ENCODE assay signal across 8 mouse cellular contexts in genomic region chr9:96719408-96720158, GRCm38 (mm10). TPM values are rescaled to one million over a fixed set of nuclear protein-coding genes. Genes with fewer than 3 reads are reported as not detected.
DNase-seq lines count a peak whose midpoint lies in the region; ATAC-seq and TF ChIP-seq lines count a peak whose summit lies in the region.

No protein-coding gene starts in this region.

- H3K4me1 ChIP-seq in embryonic facial prominence, embryonic 10.5 days: peaks cover 26% of the 10 kb centered on the region
- peaks cover 23% of the 10 kb centered on the region; the same call in 1 of the 2 replicates for H3K4me1 ChIP-seq in lung, embryonic 16.5 days (replicated peaks; ENCODE audit: control insufficient read depth, insufficient read depth, low read length)
- peaks cover 16% of the 10 kb centered on the region for H3K4me1 ChIP-seq in olfactory bulb, adult 2 months (ENCODE audit: control insufficient read depth, insufficient read depth, low read length)

- TF ChIP-seq CTCF in olfactory bulb, adult 2 months (IDR thresholded peaks at IDR 0.05; ENCODE audit: insufficient read depth, low read depth, low read length): no peak

- 0 out of 2 replicates have a peak, but pooled peaks have one; percentile 46 for TF ChIP-seq POLR2A in olfactory bulb, adult 2 months (IDR thresholded peaks at IDR 0.05; ENCODE audit: insufficient read depth, low read depth, low read length)

- H3K4me2 ChIP-seq in lung, embryonic 16.5 days (ENCODE audit: low read depth, low read length): peak overlapping the region; percentile 73

- ATAC-seq in lung, embryonic 16.5 days (ENCODE audit: low read depth): peak; percentile 87

- H3K4me3 ChIP-seq in embryonic facial prominence, embryonic 10.5 days: peak overlapping the region; percentile 88
- peak overlapping the region; percentile 76 for H3K4me3 ChIP-seq in lung, embryonic 16.5 days (ENCODE audit: low read length)
- H3K4me3 ChIP-seq in olfactory bulb, adult 2 months (ENCODE audit: insufficient read depth, low read depth, low read length): peak overlapping the region; percentile 86

- no peaks in the 10 kb centered on the region for H3K36me3 ChIP-seq in embryonic facial prominence, embryonic 10.5 days (replicated peaks)
- no peaks in the 10 kb centered on the region for H3K36me3 ChIP-seq in lung, embryonic 16.5 days (ENCODE audit: control insufficient read depth, insufficient read depth, low read length)

- WGBS in embryonic facial prominence, embryonic 10.5 days: under 1% methylated on average over 85 of the region's 85 CpGs
- under 1% methylated on average over 61 of the region's 85 CpGs for WGBS in lung, embryonic 16.5 days
- WGBS in olfactory bulb, adult 2 months: 1% methylated on average over 85 of the region's 85 CpGs

- DNase-seq in CD4-positive, CD25-positive, alpha-beta regulatory T cell, adult 2 months (ENCODE audit: low read depth, low spot score): peak; percentile 80
- peak; percentile 89 for DNase-seq in adrenal gland, adult 2 months
- DNase-seq in embryonic facial prominence, embryonic 10.5 days (ENCODE audit: low spot score): peak; percentile 79
- peak; percentile 76 to 79 for DNase-seq in heart, adult 9 months (ENCODE audit: low spot score in 2 of 2)
- DNase-seq in kidney, adult 8-10 months: peak; percentile 68 to 73
- DNase-seq in thymus, postnatal 25 days: peak; percentile 78

- H3K27ac ChIP-seq in embryonic facial prominence, embryonic 10.5 days (replicated peaks): peak overlapping the region; percentile 97
- peak overlapping the region; percentile 96 for H3K27ac ChIP-seq in lung, embryonic 16.5 days (ENCODE audit: low read length)
- H3K27ac ChIP-seq in olfactory bulb, adult 2 months (ENCODE audit: insufficient read depth, low read depth, low read length): peak overlapping the region; percentile 93

- H3K9ac ChIP-seq in lung, embryonic 16.5 days (ENCODE audit: low read length): peak overlapping the region; percentile 98

- no peaks in the 10 kb centered on the region for H3K27me3 ChIP-seq in embryonic facial prominence, embryonic 10.5 days (replicated peaks; ENCODE audit: low read depth, poor library complexity, severe bottlenecking)
- no peaks in the 10 kb centered on the region for H3K27me3 ChIP-seq in lung, embryonic 16.5 days (ENCODE audit: control insufficient read depth, insufficient read depth, low read depth, low read length)

- H3K9me3 ChIP-seq in embryonic facial prominence, embryonic 10.5 days: no peaks in the 10 kb centered on the region
- H3K9me3 ChIP-seq in lung, embryonic 16.5 days (ENCODE audit: control insufficient read depth, low read length): no peaks in the 10 kb centered on the region

RNA-seq across cellular contexts. Expression of gene Zbtb38, which starts 33.0 kb away (rescaled TPM):
- total RNA-seq in adrenal gland, adult 2 months (2021): 10 to 100 TPM; 63.1 to 73.9 TPM
- 13.6 and 17.4 TPM in 2 replicates for polyA plus RNA-seq in adrenal gland, adult 2 months (2012; rRNA removed)
- polyA plus RNA-seq in embryonic facial prominence, embryonic 10.5 days (2016; fragmentation: Nextera tagmentation; extraction: Ambion mirVana): 8.4 and 8.6 TPM in 2 replicates
- polyA plus RNA-seq in lung, embryonic 16.5 days (2015; fragmentation: Nextera tagmentation; extraction: Ambion mirVana): 27.2 and 29.2 TPM in 2 replicates
- 74.3 TPM in 1 of 2 replicates, not detected in the other for polyA plus RNA-seq in olfactory bulb, adult 2 months (2012; ENCODE audit: insufficient read depth, insufficient read length, low replicate concordance, missing spikeins)

Comparison
In these comparisons a context has a peak if more than half of its experiments do, and no peak if none do; other contexts are left out.
1. Peak in every context shown above with its lines: DNase-seq, ATAC-seq, H3K4me3 ChIP-seq and H3K27ac ChIP-seq.